Mouse (Mus musculus): ENCODE data around the gene Clspn.

Gene Clspn

DNA sequence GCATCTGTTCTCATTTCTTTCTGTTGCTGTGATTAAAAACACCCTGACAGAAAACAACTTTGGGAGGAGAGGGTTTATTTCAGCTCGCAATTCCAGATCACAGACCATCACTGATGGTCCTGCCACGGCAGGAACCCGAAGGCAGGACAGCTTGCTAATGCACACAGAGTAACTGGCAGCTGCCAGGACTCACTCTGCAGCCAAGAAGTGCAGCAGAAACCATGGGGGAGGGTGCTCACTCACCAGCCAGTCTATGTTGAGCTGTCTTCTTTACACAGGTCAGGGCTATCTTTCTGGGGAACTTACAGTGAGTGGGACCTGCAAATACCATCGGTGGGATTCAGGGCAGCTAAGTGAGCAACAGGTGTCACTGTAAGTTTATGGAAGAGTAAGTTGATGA is 80.7 kb downstream of the Clspn start:
- DNase-seq (ENCODE audit: low spot score): no peak

DNA sequence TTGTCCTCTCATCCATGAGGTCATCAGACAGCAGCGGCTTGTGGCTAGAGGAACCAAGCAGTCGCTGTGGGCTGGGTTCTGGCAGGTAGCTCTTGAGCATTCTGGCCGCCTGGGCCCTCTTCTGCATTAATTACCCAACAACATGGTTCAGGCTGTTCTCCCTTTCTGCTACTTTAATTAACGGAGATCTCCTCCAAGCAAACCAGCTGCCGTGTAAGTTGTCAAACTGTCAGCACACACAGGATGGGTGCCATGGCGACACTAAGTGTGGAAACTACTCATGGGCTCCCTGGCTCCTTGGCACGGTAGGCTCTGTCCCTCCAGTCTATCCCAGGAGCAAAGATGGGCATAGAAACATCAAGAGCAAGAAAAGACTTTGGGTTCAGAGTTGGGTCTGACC is 82.6 kb downstream of the Clspn start:
- no peak for DNase-seq (ENCODE audit: low spot score)

DNA sequence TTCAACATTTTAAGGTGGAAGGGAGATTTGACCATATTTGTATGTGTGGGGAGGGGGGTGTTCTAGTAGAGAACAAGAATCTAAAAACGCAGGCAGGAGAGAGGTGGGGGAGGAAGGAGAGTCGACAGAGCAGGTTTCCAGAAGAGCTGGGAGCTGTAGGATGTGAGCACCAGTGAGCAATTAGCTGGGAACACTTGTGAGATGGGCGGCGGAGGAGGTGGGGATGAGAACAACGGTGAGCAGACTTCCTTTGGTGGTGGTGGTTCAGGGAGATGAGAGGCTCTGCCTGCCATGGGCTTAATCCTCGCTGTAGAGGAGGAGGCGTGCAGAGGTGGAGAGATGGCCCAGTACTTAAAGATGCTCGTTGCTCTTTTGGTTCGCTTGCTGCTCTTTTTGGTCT is 85.2 kb downstream of the Clspn start:
- no peak for DNase-seq (ENCODE audit: low spot score)
